Mouse (Mus musculus) embryonic fibroblast, embryonic 13.5 days (primary cell): ENCODE results near the gene Pole2. TPM values are rescaled to one million over a fixed set of nuclear protein-coding genes. Genes with fewer than 3 reads are reported as not detected.

Source experiments
- H3K27ac ChIP-seq: 2 replicates; pipeline ENCODE4 v1.5.1; 2012; ENCODE audit warnings: low read length, control low read depth, inconsistent platforms; ENCODE audit not compliant: insufficient read depth
- H3K4me1 ChIP-seq: 2 replicates; pipeline ENCODE4 v1.6.1; 2011; ENCODE audit warnings: low read length; ENCODE audit not compliant: control insufficient read depth, insufficient read depth
- H3K4me3 ChIP-seq: 2 replicates; pipeline ENCODE4 v1.5.1; 2011; ENCODE audit warnings: mild to moderate bottlenecking, control low read depth, low read length; ENCODE audit not compliant: insufficient read depth
- CTCF ChIP-seq: IDR thresholded peaks from 2 replicates; pipeline ENCODE4 v1.5.1; 2011; ENCODE audit warnings: mild to moderate bottlenecking, control low read depth, low read length, moderate library complexity, borderline replicate concordance; ENCODE audit not compliant: insufficient read depth
- POLR2A ChIP-seq: IDR thresholded peaks from 2 replicates; pipeline ENCODE4 v1.6.1; 2011; ENCODE audit warnings: low read depth, mild to moderate bottlenecking, control low read depth, low read length, moderate library complexity
- polyA plus RNA-seq: library from polyadenylated mRNA; stranded (reverse); fragments of >200 nt; gene quantifications from 2 replicates; pipeline ENCODE4 v1.2.4, GENCODE M21; 2011; ENCODE audit warnings: low read depth; ENCODE audit not compliant: missing spikeins, insufficient read length

The Pole2 gene
- polyA plus RNA-seq, 1 experiment: 11.9 TPM

DNA sequence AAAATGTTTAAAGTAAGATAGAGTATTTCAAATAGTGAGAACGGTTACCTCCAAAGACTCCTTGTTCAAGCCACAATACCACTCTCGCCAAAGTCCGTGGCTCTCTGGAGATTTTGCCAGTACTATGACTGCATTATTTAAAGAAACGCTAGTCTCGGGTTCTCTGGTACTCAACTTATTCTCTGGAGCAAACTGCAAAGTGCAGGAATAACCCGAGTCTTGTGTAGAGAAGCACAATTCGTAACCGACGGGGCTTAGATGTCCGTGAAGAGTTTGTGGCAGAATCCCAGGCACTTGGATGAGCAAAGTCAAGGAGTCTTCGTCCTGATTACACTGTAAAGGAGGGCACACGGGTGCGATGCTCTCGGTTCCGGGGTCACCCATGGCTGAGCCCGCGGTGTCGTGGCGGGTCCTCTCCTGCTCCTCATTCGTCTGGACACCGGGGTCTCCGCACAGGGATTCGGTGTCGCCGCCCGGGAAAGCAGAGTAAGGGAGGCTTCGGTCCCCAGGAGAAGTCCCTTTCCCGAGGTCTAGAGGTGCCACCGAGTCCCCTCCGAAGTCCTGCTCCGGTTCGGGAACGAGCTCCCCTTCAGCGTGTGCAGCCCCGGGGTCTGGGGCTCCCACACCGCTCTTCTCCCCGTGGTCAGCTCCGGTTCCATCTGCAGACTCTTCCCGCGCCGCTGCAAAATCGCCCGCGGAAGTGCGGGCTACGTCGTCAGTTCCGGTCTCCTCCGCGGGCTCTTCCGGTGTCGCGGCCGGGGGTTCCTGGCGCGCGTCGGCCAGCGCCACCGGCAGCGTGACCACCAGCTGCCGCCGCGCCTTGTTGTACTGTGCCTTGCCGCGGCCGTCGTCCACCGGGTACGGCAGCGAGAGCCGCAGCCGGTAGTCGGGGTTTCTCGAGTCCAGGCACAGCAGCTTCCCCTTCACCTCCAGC, 31.3 kb downstream of the Pole2 start, which contains the start of gene Gm49383:
Gene Gm49383, minus strand, starts transcription at position 661 of the 934 bp plus-strand sequence.
- TF ChIP-seq POLR2A (peak; percentile 94), CTCF (no peak)

DNA sequence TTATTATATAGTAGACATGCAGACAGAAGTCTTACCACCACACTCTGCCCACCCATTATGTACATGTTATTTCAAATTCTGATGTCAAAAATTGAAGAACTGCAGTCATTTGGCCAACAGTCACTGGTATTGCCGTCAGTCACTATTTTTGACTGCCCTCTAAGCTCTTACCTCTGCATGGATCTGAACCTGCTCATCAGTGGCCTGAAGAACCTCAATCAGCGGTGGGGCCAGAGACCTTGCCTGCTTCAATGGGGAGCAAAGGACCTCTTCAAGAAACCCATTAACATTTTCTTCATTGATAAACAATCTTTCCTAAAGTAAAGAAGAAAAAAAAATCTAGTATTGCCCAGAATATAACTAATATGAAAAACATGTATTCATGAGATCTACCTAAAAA, 35.4 kb downstream of the Pole2 start:
- no peak for TF ChIP-seq CTCF
- no peak for TF ChIP-seq POLR2A
- Histone ChIP-seq H3K27ac (no peak overlapping the region), H3K4me1 (no peaks in the 10 kb centered on the region), H3K4me3 (no peak overlapping the region)

More for the DNA sequence above, 31.3 kb downstream of the Pole2 start, which contains the start of gene Gm49383:
- Histone ChIP-seq H3K4me3 (peak within 1 kb of the TSS; percentile 59), H3K27ac (peak within 1 kb of the TSS; percentile 77), H3K4me1 (peaks cover 5% of the 10 kb centered on the region)

DNA sequence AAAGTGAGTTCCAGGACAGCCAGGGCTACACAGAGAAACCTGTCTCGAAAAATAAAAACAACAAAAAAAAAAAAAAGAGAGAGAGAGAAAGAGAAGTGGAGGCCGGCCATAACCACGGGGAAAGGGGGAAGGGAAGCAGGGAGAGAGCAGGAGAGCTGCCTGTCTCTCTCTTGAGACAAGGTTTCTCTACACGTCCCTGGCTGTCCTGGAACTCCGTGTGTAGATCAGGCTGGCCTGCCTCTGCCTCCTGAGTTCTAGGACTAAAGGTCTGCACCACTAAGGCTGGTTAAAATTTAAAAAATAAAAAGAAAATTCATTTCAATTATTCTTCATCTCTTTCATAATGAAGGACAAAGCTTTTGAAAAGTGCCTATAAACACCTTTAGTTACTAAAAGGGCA, 36.6 kb downstream of the Pole2 start:
- Histone ChIP-seq H3K4me3 (no peak overlapping the region), H3K4me1 (peaks cover 3% of the 10 kb centered on the region; the same call in 1 of the 2 replicates), H3K27ac (no peak overlapping the region)
- no peak for TF ChIP-seq CTCF
- no peak for TF ChIP-seq POLR2A

DNA sequence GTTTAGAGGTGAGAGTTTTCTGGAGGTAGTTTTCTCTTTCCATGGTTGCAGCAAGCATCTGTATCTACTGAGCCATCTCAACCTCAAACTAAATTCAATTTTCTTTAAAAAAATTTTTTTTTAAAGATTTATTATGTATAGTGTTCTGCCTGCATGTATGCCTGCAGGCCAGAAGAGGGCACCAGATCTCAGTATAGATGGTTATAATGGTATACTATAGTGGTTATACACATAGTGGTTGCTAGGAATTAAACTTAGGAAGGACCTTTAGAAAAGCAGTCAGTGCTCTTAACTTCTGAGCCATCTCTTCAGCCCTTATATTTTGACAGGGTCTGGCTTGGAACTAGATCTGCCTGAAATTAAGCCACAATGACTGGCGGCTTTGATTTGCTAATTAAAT, 37.5 kb downstream of the Pole2 start:
- no peak overlapping the region for H3K4me3 ChIP-seq
- H3K27ac ChIP-seq: no peak overlapping the region
- peaks cover 3% of the 10 kb centered on the region; the same call in 1 of the 2 replicates for H3K4me1 ChIP-seq
- TF ChIP-seq CTCF: no peak
- no peak for TF ChIP-seq POLR2A

DNA sequence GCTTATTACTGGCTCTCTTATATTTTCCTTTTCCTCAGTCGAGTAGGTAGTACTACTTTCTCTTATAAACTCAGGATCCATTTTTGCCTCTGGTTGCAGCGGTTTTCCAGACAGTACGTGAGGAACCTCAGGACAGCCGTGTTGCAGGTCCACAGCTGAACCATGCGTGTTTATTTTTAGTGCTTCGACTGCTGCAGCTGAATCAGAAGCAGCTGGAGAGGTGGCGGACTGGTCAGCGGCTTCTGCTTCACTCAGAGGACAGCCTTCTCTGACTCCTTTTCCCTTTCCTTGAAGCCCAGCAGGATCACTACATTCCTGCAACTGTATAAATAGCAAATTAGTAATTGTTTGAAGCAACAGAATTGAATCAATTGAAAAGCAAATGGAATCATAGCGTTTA, 37.9 kb downstream of the Pole2 start:
- Histone ChIP-seq H3K4me1 (peaks cover 6% of the 10 kb centered on the region), H3K4me3 (no peak overlapping the region), H3K27ac (no peak overlapping the region)
- TF ChIP-seq CTCF (no peak), POLR2A (no peak)

DNA sequence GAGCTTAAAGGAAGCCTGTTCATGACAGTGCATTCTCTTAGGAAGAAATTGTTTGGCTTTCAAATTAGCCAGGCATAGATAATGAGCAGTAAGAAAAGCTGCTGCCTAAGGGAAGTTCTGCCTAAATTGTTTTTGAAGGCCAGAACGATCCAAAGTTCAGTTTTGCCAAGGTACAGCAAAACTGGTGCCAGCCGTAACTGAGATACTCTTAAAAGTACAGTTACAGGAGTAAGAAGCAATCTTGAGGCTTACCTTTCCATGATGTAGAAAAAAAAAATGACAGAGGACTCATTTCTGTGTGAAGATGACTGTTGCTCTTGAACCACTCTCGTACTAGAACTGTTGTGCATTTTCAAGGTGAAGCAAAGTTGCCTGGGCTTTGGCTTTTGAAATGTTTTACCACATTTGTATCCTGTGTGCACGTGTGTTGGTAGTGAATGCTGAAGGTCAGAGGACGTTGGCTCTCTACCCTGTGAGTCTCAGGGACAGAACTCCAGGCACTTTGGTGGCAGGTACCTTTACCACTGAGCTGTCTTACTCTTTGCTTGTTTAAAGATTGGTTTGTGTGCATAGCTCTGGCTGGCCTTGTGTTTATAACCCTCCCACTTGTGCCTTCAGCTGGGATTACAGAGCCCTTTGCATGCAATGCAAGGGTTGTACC, 41.1 kb downstream of the Pole2 start:
- no peak overlapping the region for H3K27ac ChIP-seq
- TF ChIP-seq POLR2A: no peak
- TF ChIP-seq CTCF: no peak
- H3K4me1 ChIP-seq: peaks cover 6% of the 10 kb centered on the region
- peak overlapping the region; percentile 13; the same call in 1 of the 2 replicates for H3K4me3 ChIP-seq

DNA sequence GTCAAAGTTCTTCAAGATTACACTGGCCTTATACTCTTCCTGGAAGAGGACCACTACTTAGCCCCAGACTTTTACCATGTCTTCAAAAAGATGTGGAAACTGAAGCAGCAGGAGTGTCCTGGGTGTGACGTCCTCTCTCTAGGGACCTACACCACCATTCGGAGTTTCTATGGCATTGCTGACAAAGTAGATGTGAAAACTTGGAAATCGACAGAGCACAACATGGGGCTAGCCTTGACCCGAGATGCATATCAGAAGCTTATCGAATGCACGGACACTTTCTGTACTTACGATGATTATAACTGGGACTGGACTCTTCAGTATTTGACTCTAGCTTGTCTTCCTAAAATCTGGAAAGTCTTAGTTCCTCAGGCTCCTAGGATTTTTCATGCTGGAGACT, 42.6 kb downstream of the Pole2 start:
- Histone ChIP-seq H3K4me3 (peak overlapping the region; percentile 94), H3K4me1 (peaks cover 6% of the 10 kb centered on the region), H3K27ac (no peak overlapping the region)
- TF ChIP-seq POLR2A: no peak
- TF ChIP-seq CTCF: no peak

DNA sequence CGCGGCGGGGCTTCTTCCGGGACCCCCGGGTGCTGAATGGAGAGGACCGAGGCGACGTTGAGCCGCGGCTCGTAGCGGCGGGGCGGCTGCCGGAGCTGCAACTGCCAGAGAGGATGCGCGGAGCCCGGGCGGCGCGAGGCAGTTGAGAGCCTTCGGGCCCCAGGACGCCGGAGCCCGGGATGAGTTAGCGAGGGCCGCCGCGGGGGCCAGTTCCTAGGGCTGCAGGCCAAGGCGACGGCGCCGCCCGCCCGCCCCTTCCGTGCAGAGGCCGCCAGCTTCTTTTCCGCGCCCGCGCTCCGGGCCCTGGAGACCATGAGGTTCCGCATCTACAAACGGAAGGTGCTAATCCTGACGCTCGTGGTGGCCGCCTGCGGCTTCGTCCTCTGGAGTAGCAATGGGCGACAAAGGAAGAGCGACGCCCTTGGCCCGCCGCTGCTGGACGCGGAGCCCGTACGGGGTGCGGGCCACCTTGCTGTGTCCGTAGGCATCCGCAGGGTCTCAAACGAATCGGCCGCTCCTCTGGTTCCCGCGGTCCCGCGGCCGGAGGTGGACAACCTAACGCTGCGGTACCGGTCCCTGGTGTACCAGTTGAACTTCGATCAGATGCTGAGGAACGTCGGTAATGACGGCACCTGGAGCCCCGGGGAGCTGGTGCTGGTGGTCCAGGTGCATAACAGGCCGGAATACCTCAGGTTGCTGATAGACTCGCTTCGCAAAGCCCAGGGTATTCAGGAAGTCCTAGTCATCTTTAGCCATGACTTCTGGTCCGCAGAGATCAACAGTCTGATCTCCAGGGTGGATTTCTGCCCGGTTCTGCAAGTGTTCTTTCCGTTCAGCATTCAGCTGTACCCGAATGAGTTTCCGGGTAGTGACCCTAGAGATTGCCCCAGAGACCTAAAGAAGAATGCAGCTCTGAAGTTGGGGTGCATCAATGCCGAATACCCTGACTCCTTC, 43.4 kb downstream of the Pole2 start:
- Histone ChIP-seq H3K4me3 (peak overlapping the region; percentile 94), H3K27ac (peak overlapping the region; percentile 84), H3K4me1 (peaks cover 6% of the 10 kb centered on the region)
- TF ChIP-seq POLR2A: no peak
- no peak for TF ChIP-seq CTCF

DNA sequence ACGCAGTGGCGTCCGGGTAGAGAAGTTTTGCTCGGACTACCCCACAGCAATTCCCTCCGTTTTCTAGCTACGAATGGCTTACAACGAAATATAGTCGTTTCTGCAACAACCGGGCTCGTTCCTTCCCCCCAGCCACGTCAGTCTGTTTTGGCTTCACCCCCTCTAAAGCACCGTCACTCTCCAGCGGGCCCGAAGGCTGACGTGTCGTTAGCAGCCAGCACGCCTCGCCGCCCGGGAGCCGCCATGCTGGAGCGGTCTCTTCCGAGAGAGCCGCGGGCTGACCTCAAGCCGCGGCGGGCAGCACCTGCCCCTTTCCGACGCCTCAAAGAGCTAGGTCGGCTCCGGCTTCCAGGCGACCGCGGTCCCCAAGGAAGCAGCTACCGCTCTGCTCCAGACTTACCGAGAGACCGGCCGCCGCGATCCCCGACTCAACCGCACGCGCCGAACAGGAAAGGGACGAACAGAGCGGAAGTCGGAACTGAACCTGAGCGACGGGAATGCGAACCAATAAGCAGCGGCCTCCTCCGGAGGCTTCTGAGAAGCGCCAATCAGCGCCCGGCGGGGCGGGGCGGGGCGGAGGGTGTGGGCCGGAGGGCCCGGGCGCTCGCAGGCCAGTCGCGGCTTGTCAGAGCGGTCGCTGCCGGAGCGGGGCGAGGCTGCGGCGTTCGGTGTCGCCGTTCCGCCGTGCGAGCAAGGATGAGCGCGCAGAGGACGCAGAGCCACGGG, 44.2 kb downstream of the Pole2 start, which contains the start of the genes Rpl36al and Mgat2:
Gene Rpl36al, minus strand, starts transcription at position 501 of the 726 bp plus-strand sequence.
Gene Mgat2, plus strand, starts transcription at position 575 of the 726 bp plus-strand sequence.
- TF ChIP-seq POLR2A (peak; percentile 97), CTCF (no peak)
- peak within 1 kb of the TSS; percentile 84 for H3K27ac ChIP-seq
- peaks cover 6% of the 10 kb centered on the region for H3K4me1 ChIP-seq

More for the DNA sequence above, 44.2 kb downstream of the Pole2 start, which contains the start of the genes Rpl36al and Mgat2:
- peak within 1 kb of the TSS; percentile 94 for H3K4me3 ChIP-seq
